Mouse (Mus musculus) embryonic facial prominence, embryonic 10.5 days (tissue): ENCODE data around the gene Eif2s2. TPM values are rescaled to one million over a fixed set of nuclear protein-coding genes. Genes with fewer than 3 reads are reported as not detected.
"Not testable (repeated sequence)": the region's sequence is repeated elsewhere in the genome, so short reads cannot be mapped to it uniquely, and the experiment has no call there.

Experiments used
- DNase-seq: peaks from one replicate; pipeline ENCODE4 v3.0.0-alpha.2; 2017; ENCODE audit warnings: low spot score
- H3K27ac ChIP-seq: fragments of 300-500 bp; sonication (generic); replicated peaks from 2 replicates; pipeline ENCODE4 v1.5.1; 2016; ENCODE audit warnings: mild to moderate bottlenecking
- H3K27me3 ChIP-seq: fragments of 300-500 bp; sonication (generic); replicated peaks from 2 replicates; pipeline ENCODE4 v1.6.1; 2016; ENCODE audit warnings: low read depth, mild to moderate bottlenecking; ENCODE audit not compliant: poor library complexity, severe bottlenecking
- H3K36me3 ChIP-seq: fragments of 300-500 bp; sonication (generic); replicated peaks from 2 replicates; pipeline ENCODE4 v1.6.1; 2016; ENCODE audit warnings: mild to moderate bottlenecking, moderate library complexity
- H3K4me1 ChIP-seq: fragments of 300-500 bp; sonication (generic); 2 replicates; pipeline ENCODE4 v1.6.1; 2016
- H3K4me3 ChIP-seq: fragments of 300-500 bp; sonication (generic); 2 replicates; pipeline ENCODE4 v1.5.1; 2016; ENCODE audit warnings: mild to moderate bottlenecking, moderate library complexity
- H3K9me3 ChIP-seq: fragments of 300-500 bp; sonication (generic); 2 replicates; pipeline ENCODE4 v1.6.1; 2016; ENCODE audit warnings: mild to moderate bottlenecking
- WGBS: fragments of 180-500 bp; shearing (Covaris S2); methylation state at CpG from one replicate; pipeline ENCODE4 v1.1.7; 2016; 5-methylcytosine and 5-hydroxymethylcytosine counted together
- polyA plus RNA-seq: library from polyadenylated mRNA; unstranded; fragments of >200 nt; fragmentation: Nextera tagmentation; extraction: Ambion mirVana; gene quantifications from 2 replicates; pipeline ENCODE4 v1.2.1, GENCODE M21; 2016

The Eif2s2 gene
- 124 and 138 TPM in 2 replicates for polyA plus RNA-seq

DNA sequence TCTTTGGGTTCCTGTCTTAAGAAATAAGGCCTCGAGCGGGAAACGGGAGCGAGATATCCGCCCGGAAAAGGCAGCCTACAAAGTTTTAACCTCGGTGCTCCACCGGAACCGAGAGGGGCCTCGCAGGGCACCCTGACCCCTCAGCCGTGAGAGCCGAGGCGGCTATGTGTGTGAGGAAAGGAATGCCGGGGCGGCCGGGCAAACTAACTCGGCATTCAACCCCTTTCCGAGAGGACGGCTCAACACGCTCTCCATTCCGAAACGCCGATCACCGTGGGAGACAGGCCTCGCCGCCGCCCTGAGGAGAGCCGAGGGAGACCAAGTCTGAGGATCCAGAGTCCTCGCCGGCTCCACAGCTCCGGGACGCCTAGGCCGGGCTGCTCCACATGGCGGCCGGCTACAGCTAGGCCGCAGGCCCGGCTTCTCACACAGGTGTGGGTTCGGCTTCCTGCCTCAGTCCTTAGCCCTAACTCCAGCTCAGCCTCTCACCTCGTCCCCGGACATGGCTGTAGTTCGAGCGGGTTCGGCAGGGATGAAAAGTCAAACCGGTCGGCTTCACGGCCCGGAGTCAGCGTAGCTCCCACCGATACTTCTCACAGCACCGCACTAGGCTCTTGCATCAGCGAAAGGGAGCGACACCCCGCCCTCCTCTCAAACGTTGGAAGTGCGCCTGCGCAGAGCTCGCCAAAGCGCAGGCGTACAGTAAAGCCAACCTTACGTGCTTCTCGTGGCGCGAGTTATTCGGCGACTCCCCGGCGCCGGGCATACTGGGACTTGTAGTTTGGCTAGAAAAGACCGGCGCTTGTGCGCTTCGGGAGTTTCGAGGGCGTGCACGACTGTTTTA is at the start of gene Eif2s2:
Gene Eif2s2 (minus strand): TSS at position 735 of the 844 bp plus-strand sequence.
- no peaks in the 10 kb centered on the region for H3K9me3 ChIP-seq
- peaks cover 20% of the 10 kb centered on the region for H3K36me3 ChIP-seq
- peak within 1 kb of the TSS; percentile 95 for H3K27ac ChIP-seq
- H3K4me3 ChIP-seq, result peak within 1 kb of the TSS; percentile 97
- WGBS, result under 1% methylated on average over 75 of the region's 75 CpGs
- peaks cover 18% of the 10 kb centered on the region for H3K4me1 ChIP-seq
- DNase-seq, result peak; percentile 97
- 0 out of 2 replicates have a peak, but pooled peaks cover 5% of the 10 kb centered on the region for H3K27me3 ChIP-seq

DNA sequence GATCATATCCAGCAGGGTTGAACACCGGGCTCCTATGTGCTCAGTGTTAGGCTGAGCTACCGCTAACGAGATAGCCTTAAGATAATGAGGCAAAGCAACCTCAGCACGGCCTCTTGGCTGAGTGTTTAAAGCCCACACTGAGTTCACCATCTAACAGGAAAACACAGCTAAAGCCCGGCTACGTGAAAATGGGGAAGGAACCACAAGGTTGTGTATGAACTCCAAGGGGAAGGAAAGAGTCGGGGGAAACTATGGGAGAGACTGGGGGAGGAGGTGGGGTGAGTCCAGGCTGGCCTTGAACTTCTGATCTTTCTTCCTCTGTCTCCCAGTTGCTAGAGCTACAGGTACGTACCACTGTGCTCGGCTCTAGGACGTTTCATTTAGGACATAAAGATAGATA is 49.2 kb upstream of the Eif2s2 start:
- DNase-seq, result no peak
- Histone ChIP-seq H3K4me3 (no peak overlapping the region), H3K36me3 (no peaks in the 10 kb centered on the region), H3K27me3 (0 out of 2 replicates have a peak, but pooled peaks cover 5% of the 10 kb centered on the region), H3K9me3 (no peaks in the 10 kb centered on the region), H3K4me1 (peaks cover 21% of the 10 kb centered on the region), H3K27ac (0 out of 2 replicates have a peak overlapping the region, but pooled peaks have one; percentile 51)
- WGBS, result 65% methylated on average over 10 of the region's 10 CpGs

- no peaks in the 10 kb centered on the region for H3K36me3 ChIP-seq
- H3K4me3 ChIP-seq, result no peak overlapping the region
- no peak for DNase-seq
- no peaks in the 10 kb centered on the region; the same call in 1 of the 2 replicates for H3K27me3 ChIP-seq
- H3K9me3 ChIP-seq, result no peaks in the 10 kb centered on the region
- H3K4me1 ChIP-seq, result peaks cover 33% of the 10 kb centered on the region
- 88% methylated on average over 8 of the region's 8 CpGs for WGBS
- H3K27ac ChIP-seq, result no peak overlapping the region
Measured at GRCm38 (mm10) chr2:154937547-154938390, 45.0 kb upstream of the Eif2s2 start.

DNA sequence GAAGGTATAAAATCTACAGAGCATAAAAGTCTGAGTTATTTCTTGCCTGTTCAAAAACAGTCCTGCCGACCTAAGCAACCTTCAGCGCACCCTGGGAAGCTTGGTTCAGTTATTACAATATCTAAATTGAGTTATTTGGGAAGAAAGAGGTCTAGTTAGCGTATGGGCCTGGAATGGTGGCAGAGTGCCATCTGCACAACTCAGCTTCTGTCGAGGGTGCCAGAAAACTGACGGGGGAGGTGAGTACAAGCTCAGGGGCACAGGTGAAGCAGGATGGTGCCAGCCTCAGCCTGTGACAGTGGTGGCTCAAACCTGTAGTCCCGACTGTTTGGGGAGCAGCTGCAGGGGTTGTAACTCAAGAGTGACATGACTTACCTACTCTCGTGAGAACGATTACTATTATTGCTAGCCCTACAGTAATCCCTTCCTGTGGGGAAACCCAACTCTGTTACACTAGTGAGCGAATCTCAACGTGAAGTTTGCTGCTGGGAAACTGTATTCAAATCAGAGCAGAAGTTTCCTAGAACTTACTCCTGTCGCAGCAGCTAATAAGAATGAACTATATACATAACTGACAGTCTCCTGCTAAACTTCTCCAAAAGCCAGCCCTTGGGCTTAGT is 43.9 kb upstream of the Eif2s2 start:
- Histone ChIP-seq H3K27ac (no peak overlapping the region), H3K9me3 (no peaks in the 10 kb centered on the region), H3K4me3 (no peak overlapping the region), H3K36me3 (no peaks in the 10 kb centered on the region), H3K4me1 (peaks cover 27% of the 10 kb centered on the region), H3K27me3 (no peaks in the 10 kb centered on the region; the same call in 1 of the 2 replicates)
- WGBS, result 83% methylated on average over 11 of the region's 11 CpGs
- DNase-seq, result no peak

DNA sequence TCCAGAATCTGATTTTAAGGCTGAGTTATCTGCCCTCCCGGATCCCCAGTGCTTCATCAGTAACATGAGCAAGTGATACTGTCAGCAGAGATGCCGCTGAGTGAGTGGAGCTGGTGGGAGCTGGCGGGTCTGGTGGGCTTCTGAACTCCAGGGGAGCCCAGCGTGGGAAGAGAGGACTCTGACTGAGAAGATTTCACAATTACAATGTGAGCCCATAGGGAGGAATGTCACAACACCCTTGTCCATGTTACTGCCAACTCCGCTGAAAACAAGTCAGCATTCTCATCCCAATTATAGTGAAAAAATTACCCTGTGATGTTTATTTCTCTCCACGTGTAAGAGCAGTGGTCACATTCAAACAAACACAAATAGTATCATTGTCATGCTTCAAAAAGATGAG is 43.4 kb upstream of the Eif2s2 start:
- Histone ChIP-seq H3K4me1 (peaks cover 27% of the 10 kb centered on the region), H3K4me3 (no peak overlapping the region), H3K27me3 (no peaks in the 10 kb centered on the region; the same call in 1 of the 2 replicates), H3K27ac (no peak overlapping the region), H3K36me3 (no peaks in the 10 kb centered on the region), H3K9me3 (no peaks in the 10 kb centered on the region)
- 75% methylated on average over 6 of the region's 6 CpGs for WGBS
- DNase-seq, result no peak

- Histone ChIP-seq H3K4me1 (peaks cover 25% of the 10 kb centered on the region), H3K9me3 (no peaks in the 10 kb centered on the region), H3K27me3 (no peaks in the 10 kb centered on the region; the same call in 1 of the 2 replicates), H3K27ac (no peak overlapping the region), H3K36me3 (no peaks in the 10 kb centered on the region), H3K4me3 (no peak overlapping the region)
- no peak for DNase-seq
- 76% methylated on average over 4 of the region's 4 CpGs for WGBS
Measured at GRCm38 (mm10) chr2:154933884-154934283, 41.1 kb upstream of the Eif2s2 start.

- 32% methylated on average over 2 of the region's 2 CpGs for WGBS
- Histone ChIP-seq H3K4me1 (peaks cover 29% of the 10 kb centered on the region), H3K9me3 (no peaks in the 10 kb centered on the region), H3K27ac (peak overlapping the region; percentile 37), H3K4me3 (no peak overlapping the region), H3K36me3 (no peaks in the 10 kb centered on the region), H3K27me3 (0 out of 2 replicates have a peak, but pooled peaks cover 4% of the 10 kb centered on the region)
- DNase-seq, result no peak
Measured at GRCm38 (mm10) chr2:154928298-154928697, 35.6 kb upstream of the Eif2s2 start.

GRCm38 (mm10) chr2:154926843-154927242 is 34.1 kb upstream of the Eif2s2 start:
- H3K4me3 ChIP-seq, result no peak overlapping the region
- no peaks in the 10 kb centered on the region for H3K36me3 ChIP-seq
- 0 out of 2 replicates have a peak, but pooled peaks cover 4% of the 10 kb centered on the region for H3K27me3 ChIP-seq
- H3K27ac ChIP-seq, result no peak overlapping the region
- H3K4me1 ChIP-seq, result peaks cover 24% of the 10 kb centered on the region
- no peaks in the 10 kb centered on the region for H3K9me3 ChIP-seq
- DNase-seq, result no peak
- 68% methylated on average over 6 of the region's 6 CpGs for WGBS

DNA sequence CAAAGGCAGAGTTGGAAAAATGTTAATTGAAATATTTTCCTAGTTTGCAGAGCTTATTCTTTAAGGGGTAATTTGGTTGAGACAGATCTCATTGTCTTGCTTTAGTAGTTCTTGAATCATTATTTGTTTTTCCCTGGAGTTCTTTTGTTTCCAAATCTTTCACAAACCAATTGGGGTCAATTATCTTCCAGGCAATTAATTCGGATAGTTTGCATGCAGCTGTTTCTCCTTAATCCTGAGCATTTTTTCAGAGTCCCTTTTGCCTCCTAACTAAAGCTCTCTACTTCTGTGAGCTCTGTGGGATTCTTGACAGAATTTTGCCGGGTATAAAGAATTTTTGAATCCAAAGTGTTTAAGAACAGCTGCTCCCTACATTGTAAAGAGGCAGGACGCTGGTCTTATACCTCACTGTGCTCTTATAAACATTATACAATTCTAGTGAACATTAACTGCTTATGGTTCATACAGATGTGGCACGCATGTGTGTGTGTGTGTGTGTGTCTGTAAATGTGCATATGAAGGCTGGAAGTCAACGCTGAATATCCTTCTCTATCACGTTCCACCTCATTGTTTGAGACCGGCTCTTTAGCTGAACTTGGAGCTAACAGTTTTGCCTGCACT is 32.8 kb upstream of the Eif2s2 start:
- Histone ChIP-seq H3K4me1 (peaks cover 21% of the 10 kb centered on the region), H3K36me3 (no peaks in the 10 kb centered on the region), H3K4me3 (no peak overlapping the region), H3K27ac (0 out of 2 replicates have a peak overlapping the region, but pooled peaks have one; percentile 24), H3K27me3 (0 out of 2 replicates have a peak, but pooled peaks cover 4% of the 10 kb centered on the region), H3K9me3 (no peaks in the 10 kb centered on the region)
- WGBS, result 48% methylated on average over 7 of the region's 7 CpGs
- DNase-seq, result no peak

- H3K4me3 ChIP-seq, H3K9me3 ChIP-seq, DNase-seq, H3K36me3 ChIP-seq, H3K27ac ChIP-seq, H3K27me3 ChIP-seq: not testable (repeated sequence)
- H3K4me1 ChIP-seq, result peaks cover 13% of the 10 kb centered on the region
- no CpG with 5 or more reads among the region's 4 CpGs for WGBS
Measured at GRCm38 (mm10) chr2:154922134-154922533, 29.4 kb upstream of the Eif2s2 start.

- Histone ChIP-seq H3K27me3 (no peaks in the 10 kb centered on the region), H3K4me1 (peaks cover 12% of the 10 kb centered on the region), H3K4me3 (no peak overlapping the region), H3K36me3 (no peaks in the 10 kb centered on the region), H3K9me3 (no peaks in the 10 kb centered on the region), H3K27ac (no peak overlapping the region)
- no peak for DNase-seq
- 77% methylated on average over 7 of the region's 7 CpGs for WGBS
Measured at GRCm38 (mm10) chr2:154920896-154921295, 28.2 kb upstream of the Eif2s2 start.
